Mouse (Mus musculus) heart, postnatal 4 days (tissue): ENCODE measurements at regions not wholly inside any gene's neighbourhood (a gene's known extent, or its start where the extent isn't known, plus 50 kb on each side); places are given as distances from the start of the nearest gene placed in this dataset.
A peak's percentile ranks its signal among the peaks of the same experiment; 100 is the strongest.

Source experiments
- DNase-seq: peaks from one replicate; pipeline ENCODE4 v3.0.0; 2021

DNA sequence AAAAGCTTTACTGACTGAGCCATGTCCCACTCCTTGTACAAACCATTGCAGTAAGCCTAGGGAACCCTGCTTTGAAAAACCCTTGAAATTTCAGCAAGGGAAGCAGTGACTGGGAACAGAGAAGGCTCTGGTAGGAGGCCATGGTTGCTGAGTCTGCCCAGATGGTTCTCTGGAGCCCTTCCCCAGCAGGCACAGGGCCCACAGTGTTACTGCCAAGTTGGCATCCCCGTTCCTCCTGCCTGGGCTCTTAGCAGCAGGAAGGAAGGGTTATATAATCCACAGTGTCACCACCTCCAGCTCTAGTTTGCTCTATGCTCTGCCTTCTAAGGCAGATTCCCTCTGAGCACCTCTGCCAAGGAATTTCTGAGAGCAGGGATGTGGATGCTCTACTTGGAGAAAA is 349.4 kb upstream of the Auts2 start:
- DNase-seq: peak; percentile 25

DNA sequence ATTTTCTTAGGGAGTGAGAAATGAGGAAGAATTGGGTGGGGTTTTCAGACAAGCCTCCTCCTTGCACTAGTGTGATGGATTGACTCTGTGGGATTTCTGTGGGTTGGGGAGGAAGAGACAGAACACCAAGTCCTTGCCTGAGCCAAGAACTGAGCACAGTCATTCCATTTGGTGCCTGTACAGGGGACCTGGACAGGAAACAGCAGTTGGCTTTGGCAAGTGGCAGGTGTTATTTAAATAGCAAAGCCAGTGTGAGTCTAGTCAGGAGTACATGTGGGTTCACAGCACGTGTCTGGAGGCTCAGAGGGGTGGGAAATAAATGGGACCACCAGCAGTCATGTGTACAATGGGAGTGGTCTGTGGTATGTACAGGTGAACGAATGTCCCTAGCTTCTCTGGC is 341.0 kb upstream of the Auts2 start:
- DNase-seq: no peak

DNA sequence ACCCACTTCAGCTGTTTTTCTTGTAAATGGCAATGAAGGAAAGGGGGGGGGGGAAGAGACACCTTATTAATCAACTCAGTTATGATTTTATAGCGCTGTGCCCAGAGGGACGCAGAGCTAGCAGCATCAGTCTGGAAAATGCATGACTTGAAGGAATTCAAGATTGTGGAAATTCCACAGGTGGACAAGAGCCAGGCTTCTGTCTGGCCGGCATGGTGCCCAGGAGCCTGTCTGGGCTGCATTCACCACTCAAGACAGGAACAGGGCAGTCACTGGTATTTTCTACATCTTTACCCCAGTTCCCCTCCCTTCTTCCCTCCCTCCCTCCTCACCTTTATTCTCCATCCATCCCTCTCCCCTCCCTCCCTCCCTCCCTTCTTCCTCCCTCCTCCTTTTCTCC is 339.1 kb upstream of the Auts2 start:
- peak; percentile 41 for DNase-seq

GRCm38 (mm10) chr5:132881170-132881569 is 338.0 kb upstream of the Auts2 start:
- no peak for DNase-seq

DNA sequence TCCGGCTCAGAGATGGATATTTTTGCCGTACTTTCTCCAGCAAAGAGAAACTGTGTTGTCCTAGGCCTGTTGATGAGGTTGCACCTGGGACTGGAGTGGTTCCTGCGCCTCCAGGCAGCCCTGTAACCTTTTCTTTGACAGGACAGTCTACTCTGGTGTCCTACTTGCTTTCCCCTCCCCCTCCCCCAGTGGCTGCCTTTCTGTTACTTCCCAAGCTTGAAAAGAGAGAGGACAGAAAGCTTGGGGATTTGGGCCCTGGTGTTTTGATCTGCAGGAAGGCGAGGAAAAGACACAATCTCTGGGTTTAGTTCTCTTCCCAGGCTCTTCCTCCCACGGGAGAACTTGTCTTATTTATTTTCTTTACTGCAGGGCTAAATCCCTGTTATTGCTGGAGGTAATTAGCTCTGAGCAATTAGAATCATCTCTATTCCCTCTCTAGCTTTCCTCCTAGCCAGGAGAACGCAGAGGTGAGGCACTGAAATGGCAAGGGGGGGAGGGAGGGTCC is 333.2 kb upstream of the Auts2 start:
- no peak for DNase-seq

GRCm38 (mm10) chr5:132858846-132859510 is 315.8 kb upstream of the Auts2 start:
- no peak for DNase-seq

DNA sequence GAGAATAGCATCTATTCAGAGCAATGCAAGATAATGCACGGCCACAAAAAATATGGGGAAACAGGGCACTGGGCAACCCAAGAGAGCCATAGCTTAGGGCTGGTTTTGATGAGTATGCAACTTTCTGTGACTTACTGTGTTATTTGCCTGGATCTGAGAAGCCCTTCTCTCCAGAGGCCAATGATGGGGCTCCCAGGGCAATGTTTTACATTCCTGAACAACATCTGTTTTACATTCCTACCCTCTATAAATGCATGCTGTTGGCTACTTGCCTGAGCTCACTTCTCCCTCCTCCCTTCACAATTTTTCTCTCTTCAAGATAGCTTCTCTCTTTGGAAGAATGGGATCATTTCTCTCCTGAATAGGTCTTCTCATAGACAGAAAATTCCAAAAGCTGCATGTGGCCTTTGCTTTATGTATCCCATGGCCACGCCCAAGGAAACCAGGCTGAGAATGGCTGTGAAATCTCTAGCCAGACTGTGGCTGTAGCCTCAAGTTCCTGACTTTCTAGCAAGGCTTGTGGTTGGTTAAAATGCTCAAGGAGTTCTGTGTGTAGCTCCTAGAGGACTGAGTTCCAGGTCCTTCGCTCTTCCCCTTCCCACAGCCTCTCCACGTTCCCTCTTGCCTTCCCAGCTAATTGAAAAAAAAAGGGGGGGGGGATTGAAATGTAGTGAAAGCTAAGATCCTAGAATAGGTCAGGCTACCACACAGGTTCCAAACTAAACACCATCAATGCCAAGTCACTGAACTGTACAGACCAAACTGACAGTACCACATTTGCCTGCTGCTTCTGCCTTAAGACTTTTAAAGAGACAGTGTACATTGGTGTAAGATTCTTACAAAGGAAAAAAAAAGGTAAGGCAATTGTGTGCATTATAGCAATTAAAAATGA is 312.7 kb upstream of the Auts2 start:
- DNase-seq: peak; percentile 9

- no peak for DNase-seq
Measured at GRCm38 (mm10) chr5:132850770-132851169, 307.6 kb upstream of the Auts2 start.

DNA sequence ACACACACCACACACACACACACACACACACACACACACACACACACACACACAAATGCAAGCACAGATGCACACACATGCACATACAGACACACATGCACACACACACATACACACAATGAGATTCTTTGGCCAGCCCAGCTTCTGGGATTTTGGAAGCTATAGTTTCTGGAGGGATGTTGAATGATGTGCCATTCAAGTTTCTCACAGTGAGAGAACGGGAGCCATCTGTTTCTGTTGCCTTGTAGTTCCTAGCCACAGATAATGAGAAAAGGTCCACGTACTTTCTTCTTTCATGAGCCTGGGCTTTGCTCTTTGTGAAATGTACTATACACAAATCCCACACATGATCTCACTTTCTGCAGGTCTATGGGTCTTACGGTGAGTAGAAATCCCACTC is 304.9 kb upstream of the Auts2 start:
- DNase-seq: no peak

- no peak for DNase-seq
Measured at GRCm38 (mm10) chr5:132843284-132843683, 300.1 kb upstream of the Auts2 start.

DNA sequence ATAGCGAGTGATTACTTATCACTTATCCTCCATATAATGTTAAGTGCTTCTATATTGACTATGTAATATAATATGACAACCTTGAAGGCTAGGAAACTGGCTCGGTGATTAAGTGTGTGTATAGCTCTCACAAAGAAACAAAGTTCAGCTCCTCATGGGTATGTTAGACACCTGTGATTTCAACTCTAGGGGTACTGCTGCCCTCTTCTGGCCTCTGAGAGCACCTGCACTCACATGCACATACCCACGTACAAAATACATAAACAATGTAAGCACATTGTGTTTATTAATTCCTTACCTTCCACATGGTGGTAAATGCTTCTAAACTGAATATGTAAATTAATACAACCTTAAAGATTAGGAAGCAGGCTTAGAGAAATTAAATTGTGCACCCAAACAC is 298.6 kb upstream of the Auts2 start:
- DNase-seq: no peak

DNA sequence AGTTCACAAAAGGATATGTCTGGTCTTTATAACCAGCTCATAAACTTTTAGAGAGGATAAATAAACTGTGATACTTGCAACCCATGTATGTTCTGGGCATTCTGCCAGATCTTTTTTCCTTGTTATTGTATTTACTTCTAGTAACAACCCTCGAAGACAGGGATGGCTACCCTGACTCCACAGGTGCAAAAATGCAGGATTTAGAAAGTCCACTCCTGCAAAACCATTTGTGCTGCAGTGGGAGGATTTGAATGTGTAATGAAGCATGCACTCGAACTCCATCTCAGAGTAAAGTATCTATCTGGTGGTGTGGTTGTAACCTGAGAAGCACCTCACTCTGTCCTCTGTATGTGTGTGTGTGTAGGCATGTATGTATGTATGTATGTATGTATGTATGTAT is 294.3 kb upstream of the Auts2 start:
- DNase-seq: no peak

GRCm38 (mm10) chr5:132828993-132829392 is 285.8 kb upstream of the Auts2 start:
- no peak for DNase-seq

- no peak for DNase-seq
Measured at GRCm38 (mm10) chr5:132827555-132828333, 284.6 kb upstream of the Auts2 start.

- peak; percentile 29 for DNase-seq
Measured at GRCm38 (mm10) chr5:132826009-132826408, 282.9 kb upstream of the Auts2 start.

GRCm38 (mm10) chr5:132817665-132818064 is 274.5 kb upstream of the Auts2 start:
- DNase-seq: no peak

GRCm38 (mm10) chr5:132809181-132809580 is 266.0 kb upstream of the Auts2 start:
- DNase-seq: no peak

GRCm38 (mm10) chr5:132796061-132796460 is 252.9 kb upstream of the Auts2 start:
- no peak for DNase-seq

- DNase-seq: no peak
Measured at GRCm38 (mm10) chr5:132792484-132792883, 249.3 kb upstream of the Auts2 start.

DNA sequence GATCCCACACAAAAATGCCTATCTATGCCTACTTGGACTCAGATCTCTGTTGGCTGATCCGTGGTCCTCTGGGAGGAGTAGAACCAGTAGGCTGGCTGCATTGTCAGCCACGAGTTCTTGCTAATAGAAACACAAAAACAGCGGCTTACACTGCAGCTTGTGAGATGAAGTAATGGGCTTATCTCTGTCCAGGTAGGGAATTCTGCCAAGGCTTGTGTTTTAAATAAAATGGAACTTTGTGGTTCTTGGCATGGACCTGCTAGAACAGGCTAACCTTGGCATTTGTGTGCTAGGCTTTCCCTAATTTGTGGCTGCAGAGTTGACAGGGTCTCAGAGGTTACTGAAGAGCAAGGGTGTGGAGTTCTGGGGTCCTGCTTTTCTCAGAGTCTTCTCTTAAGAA is 242.1 kb upstream of the Auts2 start:
- DNase-seq: peak; percentile 4

DNA sequence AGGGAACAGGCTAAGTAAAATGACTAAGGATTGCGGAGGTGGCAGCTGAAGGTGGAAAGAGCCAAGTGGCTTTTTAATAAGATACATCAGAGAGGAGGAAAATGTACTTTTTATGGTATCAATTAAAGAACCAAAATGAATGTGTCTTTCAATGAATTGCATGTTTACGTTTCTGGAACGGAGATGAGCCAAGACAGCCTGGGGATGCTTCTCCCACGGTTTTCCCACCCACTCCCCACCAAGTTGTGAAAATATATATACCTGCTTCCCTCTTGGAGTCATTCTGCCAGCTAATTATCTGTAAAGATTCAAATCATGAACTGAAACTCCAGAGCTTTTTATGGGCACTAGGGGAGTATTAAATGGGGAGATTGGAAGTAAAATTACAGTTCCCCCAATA is 241.6 kb upstream of the Auts2 start:
- no peak for DNase-seq

- no peak for DNase-seq
Measured at GRCm38 (mm10) chr5:132774141-132774680, 231.1 kb upstream of the Auts2 start.

DNA sequence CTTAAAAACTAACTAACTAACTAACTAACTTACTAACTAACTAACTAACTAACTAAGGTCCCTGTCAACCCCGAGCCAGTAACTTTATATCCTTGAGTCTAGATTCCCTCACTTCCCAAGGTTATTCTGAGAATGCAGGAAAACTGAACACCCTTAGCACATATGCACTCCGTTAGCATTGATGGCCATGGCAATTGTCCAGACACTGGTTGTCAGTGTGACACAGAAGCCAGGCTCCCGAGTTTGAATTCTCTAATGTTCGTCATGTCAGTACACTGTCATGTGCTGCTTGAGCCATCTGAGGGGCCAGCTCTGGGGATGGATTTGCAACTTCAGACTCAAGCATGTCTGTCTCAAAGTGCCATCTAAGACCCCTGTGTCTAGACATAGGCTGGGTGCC is 217.3 kb upstream of the Auts2 start:
- peak; percentile 7 for DNase-seq
